Mouse (Mus musculus) myocyte (in vitro differentiated cells): ENCODE results near the gene Rgsl1.

ENCODE experiments used
- MAX ChIP-seq: IDR thresholded peaks from one replicate; pipeline ENCODE4 v1.6.1; 2011; ENCODE audit warnings: low read depth, mild to moderate bottlenecking, control low read depth
- MYOG ChIP-seq, 3 experiments: IDR thresholded peaks; one replicate each; pipeline ENCODE4 v1.6.1; 2011; ENCODE audit warnings: control low read depth in 2 of 3, low read depth in 2 of 3, mild to moderate bottlenecking in 2 of 3; ENCODE audit not compliant: insufficient read length in 2 of 3, control insufficient read depth in 1 of 3, insufficient read depth in 1 of 3
- POLR2A ChIP-seq: IDR thresholded peaks from one replicate; pipeline ENCODE4 v1.6.1; 2011; ENCODE audit warnings: low read depth, mild to moderate bottlenecking, control low read depth, moderate library complexity; ENCODE audit not compliant: insufficient read length

DNA sequence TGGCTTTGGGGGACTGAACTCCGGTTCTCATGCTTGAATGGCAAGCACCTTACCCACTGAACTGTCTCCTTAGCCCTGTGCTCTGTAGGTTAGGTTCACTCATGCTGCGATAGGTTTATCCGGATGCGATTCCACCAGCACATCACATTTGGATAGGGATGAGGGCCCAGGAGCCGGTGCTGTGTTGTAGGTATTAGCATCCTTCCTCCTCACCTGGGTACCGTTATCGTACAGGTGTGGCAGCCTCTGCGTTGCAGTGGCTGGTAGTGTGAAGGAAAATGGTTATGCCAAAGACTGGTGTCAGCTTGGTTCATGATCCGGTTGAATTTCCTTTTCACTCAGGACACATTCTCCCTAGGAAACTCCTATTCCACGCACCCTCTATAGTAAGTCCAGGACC is 46.2 kb upstream of the Rgsl1 start:
- TF ChIP-seq MYOG (IDR thresholded peaks at IDR 0.05; ENCODE audit: control insufficient read depth in 1 of 3, insufficient read depth in 1 of 3, insufficient read length in 2 of 3, low read depth in 2 of 3) (no peak), POLR2A (no peak), MAX (no peak)
